Mouse (Mus musculus) adipocyte (in vitro differentiated cells): Measurements from ENCODE around the gene Tmtc1.

ENCODE experiments used
- DNase-seq: peaks from one replicate; pipeline ENCODE4 v3.0.0-alpha.2; 2016; ENCODE audit warnings: low spot score

Tmtc1 gene

GRCm38 (mm10) chr6:148310981-148311380 lies 133.2 kb downstream of the Tmtc1 start:
- no peak for DNase-seq

- DNase-seq = no peak
Observed at GRCm38 (mm10) chr6:148305821-148306220, 138.4 kb downstream of the Tmtc1 start.

GRCm38 (mm10) chr6:148305191-148305590 lies 139.0 kb downstream of the Tmtc1 start:
- no peak for DNase-seq

- DNase-seq = no peak
Observed at GRCm38 (mm10) chr6:148302261-148302660, 141.9 kb downstream of the Tmtc1 start.

- DNase-seq = no peak
Observed at GRCm38 (mm10) chr6:148297086-148297485, 147.1 kb downstream of the Tmtc1 start.

GRCm38 (mm10) chr6:148296418-148296817 lies 147.8 kb downstream of the Tmtc1 start:
- DNase-seq = no peak

GRCm38 (mm10) chr6:148294506-148294905 lies 149.7 kb downstream of the Tmtc1 start:
- no peak for DNase-seq

GRCm38 (mm10) chr6:148290865-148291264 lies 153.3 kb downstream of the Tmtc1 start:
- no peak for DNase-seq

GRCm38 (mm10) chr6:148283224-148283881 lies 160.8 kb downstream of the Tmtc1 start:
- no peak for DNase-seq

- DNase-seq = no peak
Observed at GRCm38 (mm10) chr6:148279240-148279639, 164.9 kb downstream of the Tmtc1 start.

- no peak for DNase-seq
Observed at GRCm38 (mm10) chr6:148276418-148276817, 167.8 kb downstream of the Tmtc1 start.

- no peak for DNase-seq
Observed at GRCm38 (mm10) chr6:148275046-148275445, 169.1 kb downstream of the Tmtc1 start.

- no peak for DNase-seq
Observed at GRCm38 (mm10) chr6:148260729-148261101, 183.5 kb downstream of the Tmtc1 start.

GRCm38 (mm10) chr6:148259979-148260728 lies 184.0 kb downstream of the Tmtc1 start:
- no peak for DNase-seq

GRCm38 (mm10) chr6:148259074-148259473 lies 185.1 kb downstream of the Tmtc1 start:
- DNase-seq = no peak

- DNase-seq = no peak
Observed at GRCm38 (mm10) chr6:148257805-148258204, 186.4 kb downstream of the Tmtc1 start.

GRCm38 (mm10) chr6:148256109-148256508 lies 188.1 kb downstream of the Tmtc1 start:
- no peak for DNase-seq

GRCm38 (mm10) chr6:148255395-148256053 lies 188.7 kb downstream of the Tmtc1 start:
- no peak for DNase-seq

GRCm38 (mm10) chr6:148249221-148249620 lies 195.0 kb downstream of the Tmtc1 start:
- DNase-seq = no peak

- peak; percentile 84 for DNase-seq
Observed at GRCm38 (mm10) chr6:148248625-148249024, 195.6 kb downstream of the Tmtc1 start.

- DNase-seq = no peak
Observed at GRCm38 (mm10) chr6:148246544-148246943, 197.6 kb downstream of the Tmtc1 start.

GRCm38 (mm10) chr6:148244836-148245235 lies 199.4 kb downstream of the Tmtc1 start:
- no peak for DNase-seq

GRCm38 (mm10) chr6:148242304-148242703 lies 201.9 kb downstream of the Tmtc1 start:
- DNase-seq = no peak
